Mouse (Mus musculus): ENCODE results near the gene Gm20721. TPM values are rescaled to one million over a fixed set of nuclear protein-coding genes. Genes with fewer than 3 reads are reported as not detected.
"Not testable (repeated sequence)": the region's sequence is repeated elsewhere in the genome, so short reads cannot be mapped to it uniquely, and the experiment has no call there.

Gene Gm20721
- total RNA-seq (2021): 1 to 10 TPM; 3.5 to 4.2 TPM
- long read RNA-seq, experiment 1, partial matches to known transcripts: 0 of 2 reads
- long read RNA-seq, experiment 1, other reads (novel, unspliced or antisense): 2 of 2 reads
- long read RNA-seq, experiment 2, partial matches to known transcripts: 0 of 2 reads
- long read RNA-seq, experiment 2, other reads (novel, unspliced or antisense): 2 of 2 reads

- DNase-seq: no peak
These were observed at the start of gene Gm20721 for GRCm38 (mm10) chr2:174346612-174346998. Gene Gm20721, minus strand, starts transcription at chr2:174346712.

GRCm38 (mm10) chr2:174393383-174393782 lies 46.9 kb upstream of the Gm20721 start:
- DNase-seq: no peak

- no peak for DNase-seq
These were observed 46.0 kb upstream of the Gm20721 start for GRCm38 (mm10) chr2:174392554-174392953.

- DNase-seq: no peak
These were observed 45.4 kb upstream of the Gm20721 start for GRCm38 (mm10) chr2:174391936-174392335.

GRCm38 (mm10) chr2:174381021-174381420 lies 34.5 kb upstream of the Gm20721 start:
- DNase-seq: no peak

- no peak for DNase-seq
These were observed 20.1 kb upstream of the Gm20721 start for GRCm38 (mm10) chr2:174366571-174366970.

- DNase-seq: no peak
These were observed 13.1 kb upstream of the Gm20721 start for GRCm38 (mm10) chr2:174359656-174360055.

GRCm38 (mm10) chr2:174358516-174358915 lies 12.0 kb upstream of the Gm20721 start:
- no peak for DNase-seq

- DNase-seq: not testable (repeated sequence)
These were observed 622 bp upstream of the Gm20721 start for GRCm38 (mm10) chr2:174346999-174347668.

GRCm38 (mm10) chr2:174344996-174345395 lies 1.5 kb downstream of the Gm20721 start:
- no peak for DNase-seq

GRCm38 (mm10) chr2:174344003-174344655 lies 2.4 kb downstream of the Gm20721 start:
- DNase-seq: peak; percentile 85

GRCm38 (mm10) chr2:174343566-174343965 lies 2.9 kb downstream of the Gm20721 start:
- DNase-seq: no peak

- DNase-seq: no peak
These were observed 3.6 kb downstream of the Gm20721 start for GRCm38 (mm10) chr2:174342793-174343400.

GRCm38 (mm10) chr2:174340893-174341580 lies 5.5 kb downstream of the Gm20721 start:
- no peak for DNase-seq

GRCm38 (mm10) chr2:174340229-174340892 lies 6.2 kb downstream of the Gm20721 start:
- DNase-seq: no peak

- DNase-seq: no peak
These were observed 6.8 kb downstream of the Gm20721 start for GRCm38 (mm10) chr2:174339701-174340100.

- DNase-seq: no peak
These were observed 9.2 kb downstream of the Gm20721 start for GRCm38 (mm10) chr2:174337275-174337674.

- DNase-seq: peak; percentile 64
These were observed 12.1 kb downstream of the Gm20721 start for GRCm38 (mm10) chr2:174334415-174334814.

- DNase-seq: no peak
These were observed 13.1 kb downstream of the Gm20721 start for GRCm38 (mm10) chr2:174333239-174333890.

- no peak for DNase-seq
These were observed 15.1 kb downstream of the Gm20721 start for GRCm38 (mm10) chr2:174331282-174332030.
